Mouse (Mus musculus) liver, embryonic 11.5 days (tissue): ENCODE results near the gene Olfr93. TPM values are rescaled to one million over a fixed set of nuclear protein-coding genes. Genes with fewer than 3 reads are reported as not detected.
"Not testable (repeated sequence)": the region's sequence is repeated elsewhere in the genome, so short reads cannot be mapped to it uniquely, and the experiment has no call there.

ENCODE experiments used
- ATAC-seq: fragments of 200-750 bp; cut with Nextera tagmentation; replicated peaks from 2 replicates; pipeline ENCODE4 v1.8.0; 2017; ENCODE audit warnings: moderate number of reproducible peaks, mild to moderate bottlenecking, moderate TSS enrichment, moderate library complexity; ENCODE audit not compliant: low FRiP score
- DNase-seq: peaks from one replicate; pipeline ENCODE4 v3.0.0-alpha.2; 2017; ENCODE audit warnings: low spot score
- H3K27ac ChIP-seq: fragments of 300-500 bp; sonication (generic); 2 replicates; pipeline ENCODE4 v1.5.1; 2014; ENCODE audit warnings: mild to moderate bottlenecking, low read depth, low read length, control low read depth
- H3K27me3 ChIP-seq: fragments of 300-500 bp; sonication (generic); replicated peaks from 2 replicates; pipeline ENCODE4 v1.6.1; 2014; ENCODE audit warnings: low read length, mixed read lengths; ENCODE audit not compliant: control insufficient read depth, insufficient read depth
- H3K36me3 ChIP-seq: fragments of 300-500 bp; sonication (generic); 2 replicates; pipeline ENCODE4 v1.6.1; 2014; ENCODE audit warnings: mild to moderate bottlenecking, low read length, moderate library complexity, mixed read lengths; ENCODE audit not compliant: control insufficient read depth, insufficient read depth
- H3K4me1 ChIP-seq: fragments of 300-500 bp; sonication (generic); replicated peaks from 2 replicates; pipeline ENCODE4 v1.6.1; 2014; ENCODE audit warnings: low read length, mixed read lengths; ENCODE audit not compliant: control insufficient read depth, insufficient read depth
- H3K4me2 ChIP-seq: fragments of 300-500 bp; sonication (generic); 2 replicates; pipeline ENCODE4 v1.6.1; 2014; ENCODE audit warnings: mild to moderate bottlenecking, control low read depth, moderate library complexity
- H3K4me3 ChIP-seq: fragments of 300-500 bp; sonication (generic); 2 replicates; pipeline ENCODE4 v1.5.1; 2014; ENCODE audit warnings: low read depth, low read length, control low read depth
- H3K9ac ChIP-seq: fragments of 300-500 bp; sonication (generic); 2 replicates; pipeline ENCODE4 v1.6.1; 2014; ENCODE audit warnings: low read depth, low read length, control low read depth
- H3K9me3 ChIP-seq: fragments of 300-500 bp; sonication (generic); 2 replicates; pipeline ENCODE4 v1.6.1; 2016; ENCODE audit warnings: low read length, inconsistent platforms, mixed read lengths; ENCODE audit not compliant: control insufficient read depth
- WGBS: fragments of 180-500 bp; shearing (Covaris S2); extraction: QIAGEN DNeasy Blood & Tissue Kit; methylation state at CpG from one replicate; pipeline ENCODE4 v1.1.7; 2014; 5-methylcytosine and 5-hydroxymethylcytosine counted together
- polyA plus RNA-seq: library from polyadenylated mRNA; unstranded; fragments of >200 nt; fragmentation: Nextera tagmentation; extraction: Ambion mirVana; gene quantifications from 2 replicates; pipeline ENCODE4 v1.2.1, GENCODE M21; 2014

The Olfr93 gene
- polyA plus RNA-seq, 1 experiment from 2014 or later: not detected

DNA sequence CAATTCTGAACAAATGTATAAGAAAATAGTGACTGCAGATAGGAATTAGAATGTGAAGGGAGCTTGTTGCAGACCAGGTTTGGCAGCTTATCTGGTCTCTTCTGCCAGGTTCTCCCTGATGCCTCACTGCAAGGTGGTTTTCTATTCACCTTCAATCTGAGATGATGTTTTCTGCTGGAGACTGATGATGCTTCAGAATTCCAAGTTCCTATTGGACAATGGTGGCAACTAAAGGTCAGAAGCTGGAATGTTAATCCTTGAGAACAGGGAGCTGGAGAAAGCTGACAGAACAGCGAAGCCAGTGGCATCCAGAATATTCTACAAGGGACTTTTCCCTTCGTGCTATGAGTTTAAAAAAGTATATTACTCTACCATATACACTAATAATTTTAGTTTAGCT, 29.4 kb upstream of the Olfr93 start:
- DNase-seq (no peak), ATAC-seq (no peak)
- no peak overlapping the region for H3K4me2 ChIP-seq
- H3K9me3 ChIP-seq: no peaks in the 10 kb centered on the region
- H3K27ac ChIP-seq: no peak overlapping the region
- 33% methylated on average over 2 of the region's 2 CpGs for WGBS
- no peak overlapping the region for H3K9ac ChIP-seq
- H3K36me3 ChIP-seq: no peaks in the 10 kb centered on the region
- peaks cover 8% of the 10 kb centered on the region for H3K27me3 ChIP-seq
- no peaks in the 10 kb centered on the region for H3K4me1 ChIP-seq
- H3K4me3 ChIP-seq: no peak overlapping the region

DNA sequence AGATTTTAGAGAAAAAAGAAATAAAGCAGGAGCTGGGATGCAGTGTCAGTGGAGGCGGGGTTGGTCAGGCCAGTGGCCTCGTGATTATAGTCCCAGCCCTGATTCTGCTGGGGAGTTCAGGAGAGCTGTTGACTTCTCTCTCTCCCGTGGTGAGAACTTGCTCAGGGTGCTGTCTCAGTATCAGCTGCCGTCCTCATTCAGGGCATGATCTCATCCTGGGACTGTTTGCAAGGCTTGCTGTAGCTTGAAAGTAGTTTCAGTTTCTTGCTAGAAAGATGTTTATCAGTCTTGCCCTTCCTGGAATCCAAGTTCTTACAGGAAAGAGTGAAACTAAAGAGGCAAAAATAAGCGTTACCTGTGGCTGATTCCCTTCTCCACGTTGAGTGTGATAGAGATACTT, 24.2 kb upstream of the Olfr93 start:
- no peak overlapping the region for H3K9ac ChIP-seq
- no peak overlapping the region for H3K27ac ChIP-seq
- no peak overlapping the region for H3K4me3 ChIP-seq
- DNase-seq: no peak
- 28% methylated on average over 6 of the region's 6 CpGs for WGBS
- no peaks in the 10 kb centered on the region for H3K4me1 ChIP-seq
- no peaks in the 10 kb centered on the region for H3K36me3 ChIP-seq
- no peak overlapping the region for H3K4me2 ChIP-seq
- ATAC-seq: no peak
- H3K27me3 ChIP-seq: no peaks in the 10 kb centered on the region
- no peaks in the 10 kb centered on the region for H3K9me3 ChIP-seq

DNA sequence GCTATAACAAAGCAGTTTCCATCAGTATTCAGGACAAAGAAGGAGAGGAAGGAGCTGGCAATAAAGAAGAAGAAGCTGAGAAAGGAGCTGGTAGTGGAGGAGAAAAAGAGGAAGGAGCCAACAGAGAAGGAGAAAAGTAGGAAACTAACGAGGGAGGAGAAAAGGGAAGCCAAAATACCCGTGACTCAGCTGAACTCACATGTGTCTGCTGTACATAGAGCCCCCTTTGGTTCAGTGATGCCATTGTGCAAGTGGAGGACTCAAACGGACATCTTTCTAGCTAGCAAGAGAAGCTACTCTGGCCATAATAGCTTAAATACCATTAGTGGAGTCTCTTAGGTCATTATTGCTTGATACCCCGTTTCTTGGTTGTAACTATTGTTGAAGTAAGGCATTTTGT, 29.9 kb downstream of the Olfr93 start:
- WGBS: 55% methylated on average over 4 of the region's 4 CpGs
- H3K36me3 ChIP-seq, H3K27me3 ChIP-seq, H3K4me1 ChIP-seq, H3K4me3 ChIP-seq, ATAC-seq, H3K9ac ChIP-seq, H3K4me2 ChIP-seq, H3K9me3 ChIP-seq, H3K27ac ChIP-seq, DNase-seq: not testable (repeated sequence)

DNA sequence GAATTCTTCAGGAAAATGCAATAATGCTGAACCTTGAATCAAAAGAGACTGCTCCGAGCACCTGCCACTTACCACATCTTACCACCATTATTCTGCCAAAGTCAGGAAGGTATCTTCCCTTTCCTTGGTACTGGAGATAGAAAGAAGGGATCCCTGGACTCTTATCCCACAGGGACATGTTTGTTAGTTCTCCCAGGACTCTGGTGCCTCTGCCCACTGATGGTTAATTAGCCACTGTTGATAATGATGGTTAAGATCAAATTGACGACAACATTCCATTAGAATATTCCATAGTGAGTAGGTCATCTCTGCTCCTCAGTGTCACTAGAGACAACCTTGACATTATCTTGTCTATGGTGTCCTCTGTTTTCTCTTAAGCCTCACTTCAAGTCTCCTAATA, 41.3 kb downstream of the Olfr93 start, which contains the start of gene Olfr92:
Gene Olfr92, minus strand, starts transcription at position 101 of the 400 bp plus-strand sequence.
- no peaks in the 10 kb centered on the region for H3K27me3 ChIP-seq
- DNase-seq (no peak), ATAC-seq (no peak)
- WGBS: 80% methylated on average over 2 of the region's 2 CpGs
- H3K27ac ChIP-seq: no peak within 1 kb of the TSS
- H3K4me2 ChIP-seq: no peak within 1 kb of the TSS
- no peaks in the 10 kb centered on the region for H3K4me1 ChIP-seq
- H3K9me3 ChIP-seq: no peaks in the 10 kb centered on the region
- no peaks in the 10 kb centered on the region for H3K36me3 ChIP-seq
- no peak within 1 kb of the TSS for H3K4me3 ChIP-seq
- H3K9ac ChIP-seq: no peak within 1 kb of the TSS

DNA sequence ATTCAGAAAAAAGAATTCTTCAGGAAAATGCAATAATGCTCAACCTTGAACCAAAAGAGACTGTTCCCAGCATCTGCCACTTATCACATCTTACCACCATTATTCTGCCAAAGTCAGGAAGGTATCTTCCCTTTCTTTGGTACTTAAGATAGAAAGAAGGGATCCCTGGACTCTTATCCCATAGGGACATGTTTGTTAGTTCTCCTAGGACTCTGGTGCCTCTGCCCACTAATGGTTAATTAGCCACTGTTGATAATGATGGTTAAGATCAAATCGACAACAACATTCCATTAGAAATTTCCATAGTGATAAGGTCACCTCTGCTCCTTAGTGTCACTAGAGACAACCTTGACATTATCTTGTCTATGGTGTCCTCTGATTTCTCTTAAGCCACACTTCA, 63.1 kb downstream of the Olfr93 start, which contains the start of gene Olfr91:
Gene Olfr91, minus strand, starts transcription at position 101 of the 400 bp plus-strand sequence.
- ATAC-seq (no peak), DNase-seq (no peak)
- Histone ChIP-seq H3K4me1 (no peaks in the 10 kb centered on the region), H3K9ac (no peak within 1 kb of the TSS), H3K27me3 (no peaks in the 10 kb centered on the region), H3K36me3 (no peaks in the 10 kb centered on the region), H3K9me3 (no peaks in the 10 kb centered on the region), H3K27ac (no peak within 1 kb of the TSS), H3K4me3 (no peak within 1 kb of the TSS), H3K4me2 (no peak within 1 kb of the TSS)
- 80% methylated on average over 1 of the region's 1 CpGs for WGBS

DNA sequence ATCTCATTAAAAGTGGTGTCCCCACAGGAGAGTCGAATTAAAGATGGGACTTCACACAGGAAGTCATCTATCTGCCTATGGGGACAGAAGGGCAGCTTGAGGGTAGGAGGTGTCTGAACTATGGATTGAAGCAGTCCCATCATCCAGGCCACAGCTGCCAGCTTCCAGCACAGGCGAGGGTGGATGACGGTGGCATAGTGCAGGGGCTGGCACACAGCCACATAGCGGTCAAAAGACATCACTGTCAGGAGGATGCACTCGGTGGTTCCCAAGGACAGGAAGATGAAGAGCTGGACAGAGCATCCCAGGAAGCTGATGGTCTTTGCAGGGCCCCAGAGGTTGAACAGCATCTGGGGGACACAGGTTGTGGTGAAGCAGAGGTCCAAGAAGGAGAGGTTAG, 68.0 kb downstream of the Olfr93 start:
- no peak overlapping the region for H3K4me2 ChIP-seq
- no peak for DNase-seq
- H3K4me1 ChIP-seq: no peaks in the 10 kb centered on the region
- H3K27me3 ChIP-seq: no peaks in the 10 kb centered on the region
- 66% methylated on average over 5 of the region's 5 CpGs for WGBS
- H3K27ac ChIP-seq: no peak overlapping the region
- H3K36me3 ChIP-seq: no peaks in the 10 kb centered on the region
- no peaks in the 10 kb centered on the region for H3K9me3 ChIP-seq
- no peak for ATAC-seq
- H3K4me3 ChIP-seq: no peak overlapping the region
- H3K9ac ChIP-seq: no peak overlapping the region

DNA sequence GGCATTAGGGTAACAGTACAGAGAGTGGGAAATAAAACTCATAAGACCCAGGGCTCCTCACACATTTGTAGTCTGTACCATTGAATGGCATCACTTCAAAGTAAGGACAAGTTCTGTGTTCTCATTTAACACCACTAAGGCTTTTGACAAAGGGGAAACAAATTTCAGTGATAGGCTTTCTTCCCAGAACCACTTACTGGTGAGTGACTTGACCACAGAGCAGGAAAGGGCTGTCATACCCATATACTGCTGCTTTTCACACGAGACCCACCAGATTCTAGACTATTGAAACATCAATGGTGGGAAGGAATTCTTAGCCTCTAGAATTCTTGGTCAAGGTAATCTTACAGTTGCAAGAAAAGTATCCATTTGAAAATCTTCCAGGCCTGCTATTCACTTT, 69.1 kb downstream of the Olfr93 start:
- no peaks in the 10 kb centered on the region for H3K4me1 ChIP-seq
- ATAC-seq: no peak

More for the DNA sequence above, 69.1 kb downstream of the Olfr93 start:
- H3K27ac ChIP-seq: no peak overlapping the region
- WGBS: 36% methylated on average over 1 of the region's 1 CpGs
- H3K4me2 ChIP-seq: no peak overlapping the region
- no peaks in the 10 kb centered on the region for H3K27me3 ChIP-seq
- no peak overlapping the region for H3K4me3 ChIP-seq
- H3K36me3 ChIP-seq: no peaks in the 10 kb centered on the region
- no peak overlapping the region for H3K9ac ChIP-seq
- no peak for DNase-seq
- H3K9me3 ChIP-seq: no peaks in the 10 kb centered on the region

Other genes with a start within 250 kb of the Olfr93 start
- gene Rnf39, start 218.6 kb downstream of the Olfr93 start, polyA plus RNA-seq: 0.14 TPM in 1 of 2 replicates, not detected in the other
- 78.5 and 84.7 TPM in 2 replicates for gene Ppp1r11, start 209.8 kb downstream of the Olfr93 start, polyA plus RNA-seq
- 55.2 and 62.2 TPM in 2 replicates for gene Znrd1, start 202.9 kb downstream of the Olfr93 start, polyA plus RNA-seq
- 5.4 and 6.6 TPM in 2 replicates for gene Znrd1as, start 202.9 kb downstream of the Olfr93 start, polyA plus RNA-seq
- gene 2410137M14Rik, start 180.3 kb downstream of the Olfr93 start, polyA plus RNA-seq: not detected in 2 replicates
- gene H2-M5, start 172.0 kb downstream of the Olfr93 start, polyA plus RNA-seq: 0.08 and 0.09 TPM in 2 replicates
- 28.3 and 28.8 TPM in 2 replicates for gene Zfp57, start 160.3 kb downstream of the Olfr93 start, polyA plus RNA-seq
- 0.14 TPM in 1 of 2 replicates, not detected in the other for gene Mog, start 138.1 kb downstream of the Olfr93 start, polyA plus RNA-seq
- 2.9 and 3.9 TPM in 2 replicates for gene Gabbr1, start 115.5 kb downstream of the Olfr93 start, polyA plus RNA-seq
- not detected in 2 replicates for gene Olfr90, start 73.0 kb downstream of the Olfr93 start, polyA plus RNA-seq
- gene Olfr91, start 63.2 kb downstream of the Olfr93 start, polyA plus RNA-seq: 0.06 TPM in 1 of 2 replicates, not detected in the other
- not detected in 2 replicates for gene Olfr92, start 41.4 kb downstream of the Olfr93 start, polyA plus RNA-seq
- not detected in 2 replicates for gene Ubd, start 32.4 kb upstream of the Olfr93 start, polyA plus RNA-seq
- gene Olfr94, start 39.5 kb upstream of the Olfr93 start, polyA plus RNA-seq: not detected in 2 replicates
- gene Olfr95, start 51.6 kb upstream of the Olfr93 start, polyA plus RNA-seq: not detected in 2 replicates
- not detected in 2 replicates for gene Olfr96, start 58.7 kb upstream of the Olfr93 start, polyA plus RNA-seq
- not detected in 2 replicates for gene Olfr97, start 75.8 kb upstream of the Olfr93 start, polyA plus RNA-seq
- not detected in 2 replicates for gene Olfr98, start 102.3 kb upstream of the Olfr93 start, polyA plus RNA-seq
- 1.4 and 1.9 TPM in 2 replicates for gene H2-M3, start 108.7 kb upstream of the Olfr93 start, polyA plus RNA-seq
- gene Olfr99, start 122.0 kb upstream of the Olfr93 start, polyA plus RNA-seq: not detected in 2 replicates
- not detected in 2 replicates for gene Olfr101, start 142.8 kb upstream of the Olfr93 start, polyA plus RNA-seq
- gene Olfr102, start 155.6 kb upstream of the Olfr93 start, polyA plus RNA-seq: not detected in 2 replicates
- gene Olfr103, start 178.2 kb upstream of the Olfr93 start, polyA plus RNA-seq: not detected in 2 replicates
- not detected in 2 replicates for gene Olfr104-ps, start 198.1 kb upstream of the Olfr93 start, polyA plus RNA-seq
- not detected in 2 replicates for gene Olfr105-ps, start 217.5 kb upstream of the Olfr93 start, polyA plus RNA-seq
- not detected in 2 replicates for gene Olfr106-ps, start 228.9 kb upstream of the Olfr93 start, polyA plus RNA-seq
- not detected in 2 replicates for gene Olfr107, start 237.7 kb upstream of the Olfr93 start, polyA plus RNA-seq